Comparison of ENCODE assay signal across 9 mouse cellular contexts in genomic region chr19:7103993-7104401, GRCm38 (mm10). TPM values are rescaled to one million over a fixed set of nuclear protein-coding genes. Genes with fewer than 3 reads are reported as not detected.
A peak's percentile ranks its signal among the peaks of the same experiment; 100 is the strongest.
DNase-seq lines count a peak whose midpoint lies in the region; ATAC-seq and TF ChIP-seq lines count a peak whose summit lies in the region.
"Had no signal": no experiment of that assay in that cellular context is flagged by ENCODE, and none has a peak within 500 bp of the region (broad histone marks: within the 10 kb centered on the region; RNA-seq: fewer than 3 reads in every experiment).

No protein-coding gene starts in this region.

- H3K36me3 ChIP-seq in ES-E14 (ENCODE audit: control insufficient read depth, insufficient read depth, low read length, poor library complexity, severe bottlenecking): no peaks in the 10 kb centered on the region
- H3K36me3 ChIP-seq in embryonic facial prominence, embryonic 11.5 days (replicated peaks; ENCODE audit: control insufficient read depth, insufficient read depth, low read depth, low read length): no peaks in the 10 kb centered on the region
- H3K36me3 ChIP-seq in heart, embryonic 16.5 days (ENCODE audit: control insufficient read depth, insufficient read depth): no peaks in the 10 kb centered on the region
- H3K36me3 ChIP-seq in liver, embryonic 12.5 days: no peaks in the 10 kb centered on the region
- no peaks in the 10 kb centered on the region for H3K36me3 ChIP-seq in stomach, embryonic 14.5 days (ENCODE audit: control insufficient read depth, insufficient read depth, low read length)

- H3K27me3 ChIP-seq in embryonic facial prominence, embryonic 11.5 days (ENCODE audit: control insufficient read depth, insufficient read depth, low read length): no peaks in the 10 kb centered on the region
- no peaks in the 10 kb centered on the region for H3K27me3 ChIP-seq in heart, embryonic 16.5 days (ENCODE audit: control insufficient read depth, insufficient read depth, low read length)
- H3K27me3 ChIP-seq in liver, embryonic 12.5 days (replicated peaks): peaks cover 39% of the 10 kb centered on the region
- H3K27me3 ChIP-seq in stomach, embryonic 14.5 days (ENCODE audit: control insufficient read depth, insufficient read depth, low read length): no peaks in the 10 kb centered on the region

- H3K4me3 ChIP-seq in ES-E14 (ENCODE audit: insufficient read depth in 1 of 2, low read depth in 1 of 2, low read length in 2 of 2, poor library complexity in 1 of 2, severe bottlenecking in 1 of 2): peak overlapping the region; percentile 20 to 24; a peak in 3 of 4 replicates
- H3K4me3 ChIP-seq in embryonic facial prominence, embryonic 11.5 days (ENCODE audit: low read depth, low read length): no peak overlapping the region
- H3K4me3 ChIP-seq in heart, embryonic 16.5 days (ENCODE audit: low read length): no peak overlapping the region
- H3K4me3 ChIP-seq in liver, embryonic 12.5 days: no peak overlapping the region
- no peak overlapping the region for H3K4me3 ChIP-seq in stomach, embryonic 14.5 days (ENCODE audit: low read depth, low read length)
- H3K4me3 ChIP-seq: megakaryocyte, embryonic 14.5 days had no signal

- ATAC-seq in embryonic facial prominence, embryonic 11.5 days (replicated peaks; ENCODE audit: insufficient number of reproducible peaks, low FRiP score, low TSS enrichment, low read depth): no peak; the same call in 1 of the 2 replicates
- no peak for ATAC-seq in heart, embryonic 16.5 days (replicated peaks; ENCODE audit: extremely low read depth, insufficient read depth, low FRiP score)
- no peak for ATAC-seq in liver, embryonic 12.5 days
- ATAC-seq in stomach, embryonic 14.5 days (ENCODE audit: insufficient number of reproducible peaks, insufficient read depth, low FRiP score, low read depth): peak; percentile 59; the same call in 1 of the 2 replicates

- peak overlapping the region; percentile 5; the same call in 1 of the 2 replicates for H3K4me2 ChIP-seq in embryonic facial prominence, embryonic 11.5 days (ENCODE audit: low read depth, low read length)
- peak overlapping the region; percentile 14; the same call in 1 of the 2 replicates for H3K4me2 ChIP-seq in heart, embryonic 16.5 days (ENCODE audit: low read depth, low read length)
- peak overlapping the region; percentile 13; the same call in 1 of the 2 replicates for H3K4me2 ChIP-seq in liver, embryonic 12.5 days
- H3K4me2 ChIP-seq in stomach, embryonic 14.5 days (replicated peaks; ENCODE audit: low read depth, low read length): peak overlapping the region; percentile 36

- no peaks in the 10 kb centered on the region for H3K9me3 ChIP-seq in ES-E14 (ENCODE audit: control insufficient read depth, insufficient read depth, low read depth, low read length)
- H3K9me3 ChIP-seq in embryonic facial prominence, embryonic 11.5 days (replicated peaks; ENCODE audit: control insufficient read depth, low read length): no peaks in the 10 kb centered on the region
- no peaks in the 10 kb centered on the region for H3K9me3 ChIP-seq in heart, embryonic 16.5 days (replicated peaks; ENCODE audit: control insufficient read depth, low read length)
- H3K9me3 ChIP-seq in liver, embryonic 12.5 days (replicated peaks): no peaks in the 10 kb centered on the region
- no peaks in the 10 kb centered on the region for H3K9me3 ChIP-seq in stomach, embryonic 14.5 days (ENCODE audit: control insufficient read depth, low read depth, low read length)
- H3K9me3 ChIP-seq: megakaryocyte, embryonic 14.5 days had no signal

- H3K4me1 ChIP-seq in ES-E14 (ENCODE audit: control insufficient read depth in 2 of 2, insufficient read depth in 2 of 2, low read length in 2 of 2, poor library complexity in 1 of 2): peaks cover 2 to 11% of the 10 kb centered on the region in 2 experiments; a peak in 1 of 4 replicates
- peaks cover 8% of the 10 kb centered on the region for H3K4me1 ChIP-seq in embryonic facial prominence, embryonic 11.5 days (ENCODE audit: control insufficient read depth, insufficient read depth, low read length)
- peaks cover 18% of the 10 kb centered on the region for H3K4me1 ChIP-seq in heart, embryonic 16.5 days (ENCODE audit: control insufficient read depth, insufficient read depth, low read length)
- H3K4me1 ChIP-seq in liver, embryonic 12.5 days: peaks cover 21% of the 10 kb centered on the region
- H3K4me1 ChIP-seq in stomach, embryonic 14.5 days (ENCODE audit: control insufficient read depth, insufficient read depth, low read length): peaks cover 18% of the 10 kb centered on the region

- peak; percentile 45 for DNase-seq in ES-E14 (ENCODE audit: low read depth, low spot score)
- DNase-seq in embryonic facial prominence, embryonic 11.5 days (ENCODE audit: low spot score): peak; percentile 68
- DNase-seq in left cerebral cortex, adult 18-20 months (ENCODE audit: low spot score in 2 of 2): no peak
- no peak for DNase-seq in layer of hippocampus, adult 9-10 months (ENCODE audit: low spot score)
- no peak for DNase-seq in spleen, postnatal 4 days (ENCODE audit: low spot score in 2 of 2)

- WGBS in embryonic facial prominence, embryonic 11.5 days: 12% methylated on average over 19 of the region's 19 CpGs
- 43% methylated on average over 19 of the region's 19 CpGs for WGBS in heart, embryonic 16.5 days
- WGBS in liver, embryonic 12.5 days (ENCODE audit: insufficient replicate concordance): 37% methylated on average over 19 of the region's 19 CpGs
- WGBS in stomach, embryonic 14.5 days: 16% methylated on average over 19 of the region's 19 CpGs

- in situ Hi-C loops in ES-E14 (cut with MboI; ENCODE audit: low sequenced_read_pairs in 2 of 2, unreplicated experiment in 2 of 2): no loop called here

- peak overlapping the region; percentile 60; the same call in 1 of the 2 replicates for H3K27ac ChIP-seq in ES-E14 (ENCODE audit: insufficient read depth, low read depth, low read length, poor library complexity, severe bottlenecking)
- H3K27ac ChIP-seq in embryonic facial prominence, embryonic 11.5 days (replicated peaks; ENCODE audit: low read depth, low read length): no peak overlapping the region
- H3K27ac ChIP-seq in heart, embryonic 16.5 days (ENCODE audit: low read length): no peak overlapping the region
- no peak overlapping the region for H3K27ac ChIP-seq in liver, embryonic 12.5 days
- peak overlapping the region; percentile 18; the same call in 1 of the 2 replicates for H3K27ac ChIP-seq in stomach, embryonic 14.5 days (ENCODE audit: low read length)

- H3K9ac ChIP-seq in ES-E14 (ENCODE audit: insufficient read depth, low read depth, low read length, poor library complexity, severe bottlenecking): peak overlapping the region; percentile 58
- peak overlapping the region; percentile 10 for H3K9ac ChIP-seq in embryonic facial prominence, embryonic 11.5 days (replicated peaks; ENCODE audit: low read length)
- H3K9ac ChIP-seq in heart, embryonic 16.5 days (ENCODE audit: low read length): peak overlapping the region; percentile 35; the same call in 1 of the 2 replicates
- H3K9ac ChIP-seq in liver, embryonic 12.5 days: 0 out of 2 replicates have a peak overlapping the region, but pooled peaks have one; percentile 9
- no peak overlapping the region; the same call in 1 of the 2 replicates for H3K9ac ChIP-seq in stomach, embryonic 14.5 days (replicated peaks; ENCODE audit: low read depth, low read length)

TF ChIP-seq in ES-E14, 5 proteins besides CTCF, POLR2A, EP300 and RAD21:
- TF ChIP-seq ZC3H11A (IDR thresholded peaks at IDR 0.05; ENCODE audit: borderline replicate concordance, low read depth, low read length): no peak
- no peak for TF ChIP-seq HCFC1 (IDR thresholded peaks at IDR 0.05; ENCODE audit: borderline replicate concordance, insufficient read depth, low read length)

RNA-seq across cellular contexts. Expression of gene Flrt1, which starts 1.5 kb away (rescaled TPM):
- total RNA-seq in ES-E14 (2012; rRNA removed): 0.36 and 0.48 TPM in 2 replicates
- polyA plus RNA-seq in embryonic facial prominence, embryonic 11.5 days (2014; fragmentation: Nextera tagmentation; extraction: Ambion mirVana): 3.0 and 4.4 TPM in 2 replicates
- 1.6 and 1.9 TPM in 2 replicates for polyA plus RNA-seq in heart, embryonic 16.5 days (2015; fragmentation: Nextera tagmentation; extraction: Ambion mirVana)
- 0.23 TPM in 2 replicates for polyA plus RNA-seq in liver, embryonic 12.5 days (2016; fragmentation: Nextera tagmentation; extraction: Ambion mirVana)
- 7.4 and 9.2 TPM in 2 replicates for polyA plus RNA-seq in stomach, embryonic 14.5 days (2014; fragmentation: Nextera tagmentation; extraction: Ambion mirVana)
- total RNA-seq in left cerebral cortex, adult 18-20 months (2021): 10 to 100 TPM; 40.9 to 42.8 TPM

RNA-seq across cellular contexts. Expression of gene Macrod1, which starts 47.4 kb away (rescaled TPM):
- 1.4 and 3.5 TPM in 2 replicates for total RNA-seq in ES-E14 (2012; rRNA removed)
- polyA plus RNA-seq in embryonic facial prominence, embryonic 11.5 days (2014; fragmentation: Nextera tagmentation; extraction: Ambion mirVana): 5.0 and 6.9 TPM in 2 replicates
- polyA plus RNA-seq in heart, embryonic 16.5 days (2015; fragmentation: Nextera tagmentation; extraction: Ambion mirVana): 61.0 and 64.3 TPM in 2 replicates
- 6.4 and 7.6 TPM in 2 replicates for polyA plus RNA-seq in liver, embryonic 12.5 days (2016; fragmentation: Nextera tagmentation; extraction: Ambion mirVana)
- polyA plus RNA-seq in stomach, embryonic 14.5 days (2014; fragmentation: Nextera tagmentation; extraction: Ambion mirVana): 7.7 and 8.3 TPM in 2 replicates
- total RNA-seq in left cerebral cortex, adult 18-20 months (2021): 10 to 100 TPM; 15.0 to 16.6 TPM

Comparison
In these comparisons a context has a peak if more than half of its experiments do, and no peak if none do; other contexts are left out.
1. DNase-seq: peak in ES-E14 (single experiment) and embryonic facial prominence, embryonic 11.5 days (single experiment); none in left cerebral cortex, adult 18-20 months (0 of 2), layer of hippocampus, adult 9-10 months (single experiment) and spleen, postnatal 4 days (0 of 2).
2. H3K27ac ChIP-seq: peak in ES-E14 (single experiment) and stomach, embryonic 14.5 days (single experiment); none in embryonic facial prominence, embryonic 11.5 days (single experiment), heart, embryonic 16.5 days (single experiment) and liver, embryonic 12.5 days (single experiment).
3. H3K4me3 ChIP-seq: peak in ES-E14 (2 of 2); none in embryonic facial prominence, embryonic 11.5 days (single experiment), heart, embryonic 16.5 days (single experiment), liver, embryonic 12.5 days (single experiment) and stomach, embryonic 14.5 days (single experiment).
4. Peak in every context shown above with its lines, with median percentiles within 50 percentile points of each other: H3K4me2 ChIP-seq.